Mouse (Mus musculus) MEL (cell line): ENCODE results near the gene Fmr1. TPM values are rescaled to one million over a fixed set of nuclear protein-coding genes. Genes with fewer than 3 reads are reported as not detected.

ENCODE experiments used
- DNase-seq: peaks from one replicate; pipeline ENCODE4 v3.0.0; 2011; ENCODE audit warnings: low read depth, low spot score
- H3K27ac ChIP-seq: 2 replicates; pipeline ENCODE4 v1.5.1; 2012; ENCODE audit warnings: low read depth, mild to moderate bottlenecking, control low read depth, low read length, moderate library complexity; ENCODE audit not compliant: control insufficient read depth
- H3K27me3 ChIP-seq, 2 experiments: fragments of 150-350 bp in 1 of 2; sonication (generic) in 1 of 2; 2 replicates each; pipeline ENCODE4 v1.6.1; 2012; ENCODE audit warnings: low read length in 2 of 2, mild to moderate bottlenecking in 2 of 2, improper control_type of control experiment in 1 of 2, moderate library complexity in 1 of 2; ENCODE audit not compliant: insufficient read depth in 2 of 2, control insufficient read depth in 1 of 2
- H3K36me3 ChIP-seq, 2 experiments: 2 replicates each; pipeline ENCODE4 v1.6.1; 2012 to 2014; ENCODE audit warnings: low read length in 2 of 2, improper control_type of control experiment in 1 of 2, inconsistent platforms in 1 of 2, mild to moderate bottlenecking in 1 of 2; ENCODE audit not compliant: insufficient read depth in 2 of 2, control insufficient read depth in 1 of 2
- H3K4me1 ChIP-seq, 2 experiments: fragments of 150-350 bp in 1 of 2; sonication (generic) in 1 of 2; 2 replicates each; pipeline ENCODE4 v1.6.1; 2012; ENCODE audit warnings: low read length in 2 of 2, improper control_type of control experiment in 1 of 2, mild to moderate bottlenecking in 1 of 2; ENCODE audit not compliant: insufficient read depth in 2 of 2, control insufficient read depth in 1 of 2
- H3K4me3 ChIP-seq, 2 experiments: fragments of 150-350 bp in 1 of 2; sonication (generic) in 1 of 2; 2 replicates each; pipeline ENCODE4 v1.5.1; 2012; ENCODE audit warnings: low read depth in 2 of 2, low read length in 2 of 2, mild to moderate bottlenecking in 2 of 2, moderate library complexity in 2 of 2, control low read depth in 1 of 2, improper control_type of control experiment in 1 of 2; ENCODE audit not compliant: control insufficient read depth in 1 of 2, insufficient read depth in 1 of 2
- H3K79me2 ChIP-seq: 2 replicates; pipeline ENCODE4 v1.6.1; 2012; ENCODE audit warnings: mild to moderate bottlenecking, low read length, moderate library complexity; ENCODE audit not compliant: control insufficient read depth, poor library complexity, insufficient read depth
- H3K9ac ChIP-seq: 2 replicates; pipeline ENCODE4 v1.6.1; 2012; ENCODE audit warnings: low read depth, mild to moderate bottlenecking, control low read depth, low read length, moderate library complexity; ENCODE audit not compliant: control insufficient read depth, poor library complexity, severe bottlenecking
- H3K9me3 ChIP-seq: fragments of 150-350 bp; sonication (generic); replicated peaks from 2 replicates; pipeline ENCODE4 v1.6.1; 2012; ENCODE audit warnings: mild to moderate bottlenecking, low read length, improper control_type of control experiment, moderate library complexity; ENCODE audit not compliant: insufficient read depth
- CHD2 ChIP-seq: IDR thresholded peaks from 2 replicates; pipeline ENCODE4 v1.6.1; 2011; ENCODE audit warnings: low read length, improper control_type of control experiment
- CTCF ChIP-seq, 3 experiments: IDR thresholded peaks in 2 of 3; conservative IDR thresholded peaks in 1 of 3; 2 replicates each; pipeline ENCODE4 v1.5.1; 2011 to 2012; ENCODE audit warnings: low read length in 3 of 3, low read depth in 2 of 3, mild to moderate bottlenecking in 2 of 3, improper control_type of control experiment in 1 of 3, inconsistent platforms in 1 of 3, mixed read lengths in 1 of 3, moderate library complexity in 1 of 3; ENCODE audit not compliant: control insufficient read depth in 1 of 3, insufficient read depth in 1 of 3, poor library complexity in 1 of 3, severe bottlenecking in 1 of 3
- E2F4 ChIP-seq: IDR thresholded peaks from 2 replicates; pipeline ENCODE4 v1.6.1; 2011; ENCODE audit warnings: low read depth, low read length, improper control_type of control experiment, borderline replicate concordance
- GATA1 ChIP-seq: IDR thresholded peaks from 2 replicates; pipeline ENCODE4 v1.6.1; 2011; ENCODE audit warnings: low read depth, low read length, improper control_type of control experiment
- HCFC1 ChIP-seq: IDR thresholded peaks from 2 replicates; pipeline ENCODE4 v1.6.1; 2012; ENCODE audit warnings: low read depth, mild to moderate bottlenecking, inconsistent platforms, low read length, improper control_type of control experiment, moderate library complexity
- MXI1 ChIP-seq: IDR thresholded peaks from 2 replicates; pipeline ENCODE4 v1.6.1; 2011; ENCODE audit warnings: mild to moderate bottlenecking, low read depth, low read length, improper control_type of control experiment
- NRF1 ChIP-seq: IDR thresholded peaks from 2 replicates; pipeline ENCODE4 v1.6.1; 2014; ENCODE audit warnings: low read depth, mild to moderate bottlenecking, inconsistent platforms, low read length, improper control_type of control experiment, moderate library complexity; ENCODE audit not compliant: poor library complexity, insufficient read depth, severe bottlenecking
- POLR2A ChIP-seq, 2 experiments: IDR thresholded peaks; 2 replicates each; pipeline ENCODE4 v1.6.1; 2011 to 2012; ENCODE audit warnings: low read length in 2 of 2, mild to moderate bottlenecking in 2 of 2, control low read depth in 1 of 2, improper control_type of control experiment in 1 of 2, low read depth in 1 of 2, moderate library complexity in 1 of 2; ENCODE audit not compliant: control insufficient read depth in 1 of 2, insufficient read depth in 1 of 2, poor library complexity in 1 of 2
- POLR2AphosphoS2 ChIP-seq: IDR thresholded peaks from 2 replicates; pipeline ENCODE4 v1.6.1; 2011; ENCODE audit warnings: low read length, improper control_type of control experiment
- POLR2AphosphoS5 ChIP-seq: IDR thresholded peaks from 2 replicates; pipeline ENCODE4 v1.6.1; 2012; ENCODE audit warnings: low read depth, borderline replicate concordance, mild to moderate bottlenecking, inconsistent platforms, low read length, moderate library complexity, mixed read lengths
- RCOR1 ChIP-seq: IDR thresholded peaks from 2 replicates; pipeline ENCODE4 v1.6.1; 2012; ENCODE audit warnings: low read depth, mild to moderate bottlenecking, inconsistent platforms, low read length, improper control_type of control experiment
- SMC3 ChIP-seq: IDR thresholded peaks from 2 replicates; pipeline ENCODE4 v1.6.1; 2011; ENCODE audit warnings: low read depth, low read length, improper control_type of control experiment
- TBP ChIP-seq: IDR thresholded peaks from 2 replicates; pipeline ENCODE4 v1.8.0; 2011; ENCODE audit warnings: low read depth, low read length, improper control_type of control experiment
- TCF12 ChIP-seq: IDR thresholded peaks from 2 replicates; pipeline ENCODE4 v1.6.1; 2014; ENCODE audit warnings: low read depth, mild to moderate bottlenecking, inconsistent platforms, low read length, improper control_type of control experiment, moderate library complexity
- ZNF384 ChIP-seq: IDR thresholded peaks from 2 replicates; pipeline ENCODE4 v1.6.1; 2012; ENCODE audit warnings: low read depth, mild to moderate bottlenecking, inconsistent platforms, low read length, improper control_type of control experiment
- polyA plus RNA-seq, 2 experiments: library from polyadenylated mRNA; stranded (reverse) in 1 of 2; unstranded in 1 of 2; fragments of >175 nt in 1 of 2; fragments of >200 nt in 1 of 2; gene quantifications; 2 replicates each; pipeline versions ENCODE4 v1.2.1 to v1.2.4; 2012; ENCODE audit warnings: low replicate concordance in 2 of 2, low read depth in 1 of 2; ENCODE audit not compliant: insufficient read length in 2 of 2, insufficient read depth in 1 of 2, missing spikeins in 1 of 2
- total RNA-seq: library from RNA; depleted of rRNA; stranded (reverse); fragments of 300-350 nt; gene quantifications from 2 replicates; pipeline ENCODE4 v1.2.3, GENCODE M21; 2012

The Fmr1 gene
- total and polyA plus RNA-seq, 3 experiments: 30.0 to 255 (median 54.5) TPM

- Histone ChIP-seq H3K27me3 (no peaks in the 10 kb centered on the region), H3K27ac (no peak overlapping the region), H3K4me1 (no peaks in the 10 kb centered on the region), H3K4me3 (no peak overlapping the region), H3K9ac (no peak overlapping the region), H3K79me2 (no peaks in the 10 kb centered on the region), H3K36me3 (no peaks in the 10 kb centered on the region), H3K9me3 (no peaks in the 10 kb centered on the region)
- TF ChIP-seq NRF1 (no peak), ZNF384 (no peak), HCFC1 (no peak), SMC3 (no peak), E2F4 (no peak)
- DNase-seq: no peak
These were observed 36.7 kb upstream of the Fmr1 start for GRCm38 (mm10) chrX:68641603-68642002.

GRCm38 (mm10) chrX:68645154-68645919 is 33.0 kb upstream of the Fmr1 start:
- Histone ChIP-seq H3K79me2 (no peaks in the 10 kb centered on the region), H3K9ac (no peak overlapping the region), H3K9me3 (no peaks in the 10 kb centered on the region), H3K27ac (no peak overlapping the region), H3K36me3 (no peaks in the 10 kb centered on the region), H3K4me3 (no peak overlapping the region), H3K27me3 (no peaks in the 10 kb centered on the region), H3K4me1 (no peaks in the 10 kb centered on the region)
- no peak for TF ChIP-seq POLR2AphosphoS5
- TF ChIP-seq GATA1: no peak
- TF ChIP-seq SMC3: no peak
- no peak for TF ChIP-seq RCOR1
- no peak for TF ChIP-seq NRF1
- TF ChIP-seq CTCF (IDR thresholded peaks at IDR 0.05 in 2 of 3, conservative IDR thresholded peaks at IDR 0.05 in 1 of 3; ENCODE audit: control insufficient read depth in 1 of 3, insufficient read depth in 1 of 3, low read depth in 2 of 3, low read length in 3 of 3, poor library complexity in 1 of 3, severe bottlenecking in 1 of 3): no peak
- TF ChIP-seq HCFC1: no peak
- no peak for TF ChIP-seq POLR2AphosphoS2
- TF ChIP-seq TBP: no peak
- TF ChIP-seq CHD2: no peak
- TF ChIP-seq MXI1: no peak
- TF ChIP-seq TCF12: no peak
- TF ChIP-seq POLR2A (IDR thresholded peaks at IDR 0.05; ENCODE audit: control insufficient read depth in 1 of 2, insufficient read depth in 1 of 2, low read depth in 1 of 2, low read length in 2 of 2, poor library complexity in 1 of 2): no peak
- no peak for DNase-seq
